Mouse (Mus musculus) ES-Bruce4 (cell line): ENCODE data around the gene Rnps1.

Source experiments
- CTCF ChIP-seq: IDR thresholded peaks from one replicate; pipeline ENCODE4 v1.8.1; 2011; ENCODE audit warnings: low read depth, low read length
- EP300 ChIP-seq: IDR thresholded peaks from 2 replicates; pipeline ENCODE4 v1.6.1; 2011; ENCODE audit warnings: low read depth, low read length; ENCODE audit not compliant: insufficient read depth
- POLR2A ChIP-seq: IDR thresholded peaks from one replicate; pipeline ENCODE4 v1.8.1; 2011; ENCODE audit warnings: low read length; ENCODE audit not compliant: insufficient read depth

- no peak for TF ChIP-seq CTCF
- TF ChIP-seq POLR2A: no peak
- TF ChIP-seq EP300: no peak
Observed at GRCm38 (mm10) chr17:24429201-24429983, 15.0 kb downstream of the Rnps1 start.
